Mouse (Mus musculus) adipocyte (in vitro differentiated cells): ENCODE measurements around the gene Arfgef3.
"Not testable (repeated sequence)": the region's sequence is repeated elsewhere in the genome, so short reads cannot be mapped to it uniquely, and the experiment has no call there.

Source experiments
- DNase-seq: peaks from one replicate; pipeline ENCODE4 v3.0.0-alpha.2; 2016; ENCODE audit warnings: low spot score

Gene Arfgef3

DNA sequence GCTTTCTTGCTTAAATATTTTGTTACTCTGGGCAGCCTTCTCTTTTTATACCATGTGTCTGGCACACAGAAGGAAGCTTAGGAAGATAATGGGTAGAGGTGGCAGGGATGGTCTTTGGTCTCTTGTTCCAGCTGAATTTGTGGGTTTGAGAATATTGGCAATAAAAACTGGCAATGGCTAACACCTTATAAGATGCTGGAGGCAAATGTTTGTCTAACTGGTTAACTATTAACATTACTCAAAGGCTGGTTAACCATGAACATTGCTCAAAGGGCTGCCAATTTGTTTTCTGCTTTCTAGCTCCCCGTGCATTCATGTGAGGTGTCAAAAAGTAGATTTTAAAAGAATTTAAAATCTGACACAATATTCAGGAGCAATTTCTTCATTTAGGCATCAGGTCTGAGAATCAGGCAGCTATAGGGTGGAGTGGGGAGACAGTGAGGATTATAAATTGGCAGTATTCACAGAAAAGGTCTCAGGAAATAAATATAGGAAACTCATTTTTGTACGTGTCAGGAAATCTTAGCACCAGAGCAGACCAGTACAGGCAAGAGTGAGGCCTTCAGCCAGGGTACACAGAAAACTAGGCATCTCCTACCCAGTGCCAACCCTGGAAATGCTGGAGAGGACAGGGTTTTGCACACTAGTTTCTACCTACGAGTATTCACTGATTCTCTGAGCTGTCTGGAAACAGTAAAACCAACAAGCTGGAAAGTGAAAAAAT, 62.9 kb downstream of the Arfgef3 start:
- no peak for DNase-seq

GRCm38 (mm10) chr10:18678836-18679235, 64.9 kb downstream of the Arfgef3 start:
- DNase-seq = no peak

DNA sequence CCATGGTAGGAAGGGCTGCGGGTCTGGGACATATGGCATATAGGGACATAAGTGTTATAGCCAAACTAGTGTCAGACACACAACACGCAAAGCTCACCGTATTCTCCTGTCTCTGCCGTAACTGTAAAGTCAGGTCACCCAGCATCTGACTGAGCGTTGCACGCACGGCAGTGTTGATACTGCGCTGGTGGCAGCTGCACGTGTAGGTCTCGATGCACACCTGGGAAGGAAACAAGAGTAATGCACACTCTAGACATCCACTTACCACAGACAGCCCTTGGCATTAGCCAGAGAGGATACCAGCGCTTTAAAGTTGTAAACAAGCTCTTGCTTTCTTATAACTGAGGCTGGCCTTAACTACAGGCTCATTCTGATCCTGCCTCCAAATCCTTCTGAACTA, 79.0 kb downstream of the Arfgef3 start:
- no peak for DNase-seq

GRCm38 (mm10) chr10:18664016-18664415, 79.7 kb downstream of the Arfgef3 start:
- DNase-seq = no peak

- DNase-seq = no peak
Measured at GRCm38 (mm10) chr10:18661606-18662220, 82.0 kb downstream of the Arfgef3 start.

- DNase-seq = no peak
Measured at GRCm38 (mm10) chr10:18660998-18661397, 82.8 kb downstream of the Arfgef3 start.

DNA sequence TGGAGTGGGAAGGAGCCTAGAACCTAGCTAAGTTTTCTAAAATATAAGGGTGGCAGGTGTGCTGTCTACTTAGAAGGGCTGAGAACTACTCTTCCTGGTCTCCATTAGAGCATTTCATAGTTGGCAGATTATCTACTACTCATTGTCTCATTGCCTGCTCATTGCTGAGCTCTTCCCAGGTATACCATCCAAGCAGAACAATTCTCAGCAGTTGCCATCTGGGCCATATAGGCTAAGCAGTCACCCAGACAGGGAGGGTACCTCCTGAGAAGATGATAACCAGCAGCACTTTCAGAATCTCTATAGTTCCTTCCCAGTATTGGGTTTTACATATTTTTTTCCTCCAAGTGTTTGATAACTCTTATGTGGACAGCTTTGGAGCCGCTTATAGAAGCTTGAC, 86.2 kb downstream of the Arfgef3 start:
- no peak for DNase-seq

- no peak for DNase-seq
Measured at GRCm38 (mm10) chr10:18647069-18647468, 96.7 kb downstream of the Arfgef3 start.

DNA sequence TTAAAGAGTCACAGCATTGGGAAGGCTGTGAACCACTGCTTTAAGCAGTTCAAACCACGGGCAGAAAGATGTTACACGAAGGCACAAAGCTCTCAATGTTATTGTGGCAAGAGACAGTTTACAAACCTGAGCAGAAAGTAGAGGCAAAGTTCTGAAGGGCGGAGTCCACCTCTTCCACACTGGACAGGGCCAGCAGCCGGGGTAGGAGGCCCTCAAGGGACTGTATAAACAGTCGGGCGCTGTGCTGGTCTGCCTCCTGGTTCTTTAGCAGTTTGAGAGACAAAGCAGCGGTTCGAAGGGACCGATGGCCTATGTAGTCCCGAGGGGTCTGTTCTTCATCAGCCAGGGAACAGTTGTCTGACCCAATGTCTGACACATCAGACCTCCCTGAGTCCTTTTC, 97.7 kb downstream of the Arfgef3 start:
- DNase-seq = no peak

DNA sequence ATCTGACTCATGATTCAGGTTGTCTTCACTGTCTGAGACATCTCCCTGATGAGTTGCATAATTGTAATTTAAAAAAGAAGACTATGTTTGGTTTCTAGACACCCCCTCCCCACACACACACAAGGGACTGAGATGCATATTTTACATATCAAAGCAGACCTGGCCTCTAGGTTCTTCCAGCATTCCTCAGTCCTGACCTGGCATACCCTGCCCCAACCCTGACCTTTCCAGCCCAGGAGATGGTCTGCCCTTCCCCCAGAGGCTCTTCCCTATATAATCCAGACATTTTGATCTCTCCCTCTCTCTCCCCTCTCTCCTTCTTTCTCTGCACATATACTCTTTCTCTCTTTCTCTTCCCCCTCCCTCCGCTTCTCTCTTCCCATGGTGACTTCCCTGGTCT, 99.4 kb downstream of the Arfgef3 start:
- no peak for DNase-seq

DNA sequence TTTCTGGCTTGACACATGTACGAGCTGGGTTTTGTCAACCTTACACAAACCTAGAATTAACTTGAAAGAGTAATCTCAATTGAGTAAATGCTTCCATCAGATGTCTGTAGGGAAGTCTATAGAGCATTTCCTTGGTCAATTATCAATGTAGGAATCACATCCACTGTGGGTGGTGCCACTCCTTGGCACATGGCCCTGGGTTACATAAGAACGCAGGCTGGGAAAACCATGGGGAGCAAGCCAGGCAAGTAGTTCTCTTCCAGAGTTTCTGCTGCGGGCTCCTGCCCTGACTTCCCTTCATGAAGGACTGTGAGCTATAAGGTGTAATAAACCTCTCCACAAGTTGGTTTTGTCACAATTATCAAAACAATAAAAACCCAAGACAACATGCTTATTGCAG, 100.2 kb downstream of the Arfgef3 start:
- no peak for DNase-seq

GRCm38 (mm10) chr10:18642854-18643253, 100.9 kb downstream of the Arfgef3 start:
- no peak for DNase-seq

- DNase-seq = no peak
Measured at GRCm38 (mm10) chr10:18640596-18640995, 103.2 kb downstream of the Arfgef3 start.

GRCm38 (mm10) chr10:18635450-18635849, 108.3 kb downstream of the Arfgef3 start:
- DNase-seq = no peak

DNA sequence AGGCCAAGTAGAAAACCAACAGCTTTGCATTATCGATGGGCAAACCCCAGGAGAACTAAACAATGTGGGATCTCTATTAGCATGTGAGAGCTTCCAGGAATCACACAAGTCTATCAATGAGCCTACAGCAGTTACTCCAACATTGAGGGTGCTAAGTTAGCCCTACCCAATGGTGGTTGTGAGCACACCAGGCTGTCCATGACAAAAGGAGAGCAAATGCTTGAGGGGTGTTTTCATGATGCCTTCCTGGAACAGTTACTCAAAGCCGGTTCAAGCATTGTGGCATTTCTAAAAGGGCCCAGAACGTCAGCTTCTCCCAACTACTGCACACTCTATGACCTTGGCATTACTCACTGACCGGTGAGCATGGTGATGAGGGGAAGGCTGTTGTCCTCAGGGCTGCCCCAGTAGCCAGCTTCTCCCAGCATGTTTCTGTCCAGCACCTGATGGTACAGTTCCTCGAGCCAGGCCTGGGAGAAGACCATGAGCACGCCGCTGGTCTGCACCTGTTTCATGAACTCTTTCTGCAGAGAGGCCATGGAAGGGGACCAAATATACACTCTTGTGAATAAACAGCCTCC, 109.3 kb downstream of the Arfgef3 start:
- DNase-seq = no peak

- no peak for DNase-seq
Measured at GRCm38 (mm10) chr10:18630498-18630897, 113.3 kb downstream of the Arfgef3 start.

DNA sequence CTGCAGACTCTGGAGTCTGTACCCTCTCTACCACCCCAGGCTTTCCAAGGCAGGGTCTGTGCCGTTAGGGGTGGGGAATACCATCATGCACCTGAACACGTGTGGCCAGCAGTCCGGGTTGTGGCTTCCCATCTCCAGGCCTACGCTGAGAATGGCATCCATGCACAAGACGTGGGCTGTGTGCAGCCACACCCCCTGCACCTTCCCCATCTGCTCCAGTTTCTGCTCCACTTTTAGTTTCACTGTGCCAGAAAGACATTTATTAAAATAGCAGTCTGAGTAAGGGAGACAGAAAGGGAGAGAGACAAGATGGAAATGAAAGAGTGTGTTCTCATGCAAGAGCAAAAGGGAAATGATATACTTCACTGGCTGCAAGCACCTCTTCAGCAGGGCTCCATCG, 116.2 kb downstream of the Arfgef3 start:
- DNase-seq = no peak

DNA sequence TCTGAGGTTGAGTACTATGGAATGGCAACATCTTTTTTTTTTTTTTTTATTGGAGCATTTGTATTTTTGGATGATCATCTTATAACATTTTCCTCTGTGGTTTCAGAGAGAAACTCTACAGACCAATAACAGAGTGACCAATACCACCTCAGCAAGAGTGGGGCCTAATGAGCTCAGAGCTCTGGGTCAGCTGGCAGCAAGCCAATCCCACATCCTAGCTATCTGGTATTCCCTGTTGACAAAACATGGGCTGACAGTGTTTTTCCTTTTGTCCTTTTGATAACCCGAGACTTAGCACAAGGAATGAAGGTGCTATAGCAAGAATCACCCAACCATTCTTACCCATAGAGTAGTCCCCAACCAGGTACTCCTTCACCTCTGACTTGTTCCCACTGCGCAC, 131.0 kb downstream of the Arfgef3 start:
- DNase-seq = no peak

GRCm38 (mm10) chr10:18604827-18605535, 138.8 kb downstream of the Arfgef3 start:
- DNase-seq = not testable (repeated sequence)

DNA sequence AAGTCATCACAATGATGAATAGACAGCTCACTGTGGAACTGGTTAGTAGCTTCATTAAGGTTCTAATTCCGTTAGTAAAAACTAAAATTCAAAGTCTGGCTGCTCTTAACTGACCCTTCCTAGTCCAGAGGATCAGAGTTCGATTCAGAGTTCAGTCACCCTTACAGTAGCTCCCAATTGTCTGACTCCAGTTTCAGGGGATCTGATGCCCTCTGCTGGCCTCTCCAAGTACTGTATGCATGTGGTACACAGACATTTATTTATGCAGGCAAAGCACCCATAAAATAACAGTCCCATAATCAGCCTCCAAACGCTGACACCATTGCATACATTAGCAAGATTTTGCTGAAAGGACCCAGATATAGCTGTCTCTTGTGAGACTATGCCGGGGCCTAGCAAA, 141.7 kb downstream of the Arfgef3 start:
- DNase-seq = peak; percentile 40

- no peak for DNase-seq
Measured at GRCm38 (mm10) chr10:18597601-18598000, 146.1 kb downstream of the Arfgef3 start.

GRCm38 (mm10) chr10:18589455-18589854, 154.3 kb downstream of the Arfgef3 start:
- no peak for DNase-seq

DNA sequence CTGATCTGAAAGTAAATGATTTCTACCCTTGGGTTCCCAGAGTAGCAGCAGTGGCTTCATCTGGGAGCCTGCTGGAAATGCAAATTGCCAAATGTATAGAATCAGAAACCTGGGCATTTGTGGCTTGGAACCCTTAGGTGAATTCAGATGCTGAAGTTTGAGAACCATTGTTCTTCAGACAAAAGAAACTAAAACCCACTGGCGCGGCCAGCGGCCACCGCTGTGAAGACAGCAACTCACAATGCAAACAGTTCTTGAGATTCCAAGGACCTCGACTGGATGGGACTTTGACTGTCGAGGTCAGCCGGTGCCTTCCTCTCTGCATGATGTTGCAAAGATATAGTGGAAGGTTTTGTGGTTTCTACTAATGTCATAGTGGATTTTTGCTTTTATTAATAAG, 159.6 kb downstream of the Arfgef3 start:
- no peak for DNase-seq
